Mouse (Mus musculus): ENCODE data around the gene 9930104L06Rik.

9930104L06Rik gene

DNA sequence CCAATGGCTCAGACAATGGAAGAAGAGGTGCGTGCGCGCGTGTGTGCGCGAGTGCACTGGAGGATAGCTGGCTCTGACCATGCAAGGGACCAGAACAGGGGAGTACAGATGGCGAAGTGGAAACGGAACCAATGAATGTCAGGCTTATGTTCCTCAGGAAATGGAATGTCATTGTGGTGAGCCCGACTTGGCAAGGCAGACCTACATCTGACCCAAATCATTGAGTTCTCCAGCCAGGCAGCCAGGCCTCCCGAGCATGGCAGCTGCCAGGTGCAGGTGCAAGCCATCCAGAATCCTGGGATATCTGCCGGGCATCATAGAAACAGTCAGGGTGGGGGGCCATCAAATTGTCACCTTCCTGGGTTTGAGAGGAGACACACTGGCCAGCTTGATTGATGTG, 24.1 kb downstream of the 9930104L06Rik start:
- DNase-seq: no peak

DNA sequence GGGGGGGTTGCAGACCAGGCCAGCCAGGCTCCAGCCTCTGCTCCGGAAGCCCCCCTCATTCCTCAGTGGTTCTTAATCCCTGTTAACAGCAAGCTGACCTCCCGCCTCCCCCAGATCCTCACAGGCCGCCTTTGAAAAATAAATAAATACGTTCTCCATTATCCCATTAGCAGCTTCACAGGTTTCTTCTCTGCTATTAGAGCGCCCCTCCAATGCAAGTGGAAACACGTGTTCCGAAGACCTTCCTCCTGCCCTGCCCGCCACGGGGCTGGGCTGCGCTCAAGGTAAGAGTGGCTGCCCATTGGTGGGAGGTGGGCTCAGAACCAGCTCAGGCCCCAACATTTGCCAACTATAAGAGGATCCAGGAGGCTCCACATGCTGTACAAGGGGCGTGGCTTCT, 25.7 kb downstream of the 9930104L06Rik start:
- no peak for DNase-seq

DNA sequence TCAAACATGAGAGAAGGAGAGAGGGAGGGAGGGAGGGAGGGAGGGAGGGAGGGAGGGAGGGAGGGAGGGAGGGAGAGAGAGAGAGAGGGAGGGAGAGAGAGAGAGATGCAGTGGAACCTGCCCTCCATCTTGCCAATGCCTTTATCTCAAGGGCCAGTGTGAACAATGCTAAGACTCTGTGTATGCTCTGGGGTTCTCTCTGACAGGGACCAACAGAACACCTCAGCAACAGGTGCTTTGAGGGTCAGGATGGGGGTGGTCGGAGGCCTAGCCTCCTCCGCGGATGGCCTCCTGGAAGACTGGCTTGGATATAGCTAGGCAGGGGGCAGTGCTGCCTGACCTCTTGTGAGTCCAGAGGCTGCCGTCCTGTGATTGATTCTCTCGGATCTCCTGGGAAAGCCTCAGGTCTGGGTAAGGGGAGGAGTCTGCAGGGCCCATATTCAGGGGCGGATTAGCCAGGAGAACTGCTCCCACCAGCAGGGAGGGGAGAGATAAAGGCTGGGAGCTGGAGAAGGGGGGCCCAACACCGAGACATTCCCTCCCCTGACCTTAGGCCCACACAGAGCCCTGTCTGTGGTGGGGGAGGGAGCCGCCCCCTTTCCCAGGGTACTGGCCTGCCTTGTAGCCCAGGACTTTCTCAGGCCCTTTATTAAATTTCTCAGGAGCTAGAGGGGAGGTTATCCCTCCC, 28.2 kb downstream of the 9930104L06Rik start:
- no peak for DNase-seq

DNA sequence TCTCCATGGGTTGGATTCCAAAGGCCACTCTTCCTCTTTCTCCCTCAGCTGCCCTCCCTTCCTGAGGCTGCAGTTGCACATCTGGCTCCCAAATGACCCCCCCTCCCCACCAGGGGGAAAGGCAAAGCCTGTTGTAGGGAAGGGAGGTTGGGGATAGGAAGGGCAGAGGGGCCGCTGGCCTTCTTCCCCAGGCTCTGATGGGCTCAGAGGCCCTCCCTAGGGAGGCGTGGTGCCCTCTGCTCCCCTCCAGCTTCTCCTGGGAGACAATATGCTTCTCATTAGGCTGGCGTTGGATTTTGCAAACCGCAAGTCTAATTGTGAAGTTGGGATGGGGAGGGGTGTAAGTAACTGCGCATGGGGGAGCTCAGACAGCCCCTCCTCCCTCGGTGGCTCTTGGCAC, 31.9 kb downstream of the 9930104L06Rik start:
- no peak for DNase-seq

DNA sequence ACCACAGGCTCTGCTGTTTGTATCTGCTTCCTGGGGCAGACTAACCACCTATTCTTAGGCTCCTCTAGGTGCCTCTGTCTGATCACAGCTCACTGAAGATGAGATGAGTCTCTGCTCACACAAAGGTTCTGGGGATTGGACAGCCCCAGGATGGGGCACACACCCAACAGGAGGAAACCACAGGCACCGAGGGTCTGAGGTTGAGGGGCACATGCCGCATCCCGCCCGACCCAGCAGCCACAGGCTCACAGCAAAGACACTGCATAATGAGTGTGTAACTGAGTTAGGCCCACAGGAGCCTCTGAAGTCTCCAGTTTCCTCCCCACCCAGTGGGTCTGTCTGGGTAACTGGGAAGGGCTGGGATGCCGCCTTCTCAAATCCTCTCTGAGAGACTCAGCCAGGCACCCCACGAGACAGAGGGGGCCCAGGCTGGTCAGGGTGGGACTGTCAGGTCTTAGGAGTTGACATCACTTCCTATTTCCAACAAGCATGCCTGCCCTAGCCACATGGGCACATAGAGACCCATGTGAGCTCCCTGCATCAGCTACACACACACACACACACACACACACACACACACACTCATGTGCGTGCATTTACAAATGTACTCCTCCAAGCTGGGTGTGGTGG, 32.5 kb downstream of the 9930104L06Rik start:
- no peak for DNase-seq

DNA sequence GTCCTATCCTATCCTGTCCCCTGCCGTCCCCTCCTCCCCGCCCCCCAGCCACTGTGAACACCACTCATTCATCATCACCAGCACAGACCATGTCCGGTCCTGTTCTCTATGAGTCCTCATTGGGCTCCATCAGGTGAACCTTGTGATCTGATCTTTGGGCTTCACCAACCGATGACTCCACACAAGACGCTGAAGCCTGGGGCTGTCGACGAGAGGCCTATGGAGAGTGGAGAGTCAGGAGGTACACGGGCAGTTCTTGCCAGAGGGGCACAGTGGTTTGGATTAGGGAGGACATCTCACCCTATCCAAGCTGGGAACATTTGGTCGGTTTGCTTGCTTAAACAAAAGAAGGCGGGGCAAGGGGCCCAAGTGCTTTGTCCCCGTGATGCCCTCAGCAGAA, 33.3 kb downstream of the 9930104L06Rik start:
- DNase-seq: no peak

DNA sequence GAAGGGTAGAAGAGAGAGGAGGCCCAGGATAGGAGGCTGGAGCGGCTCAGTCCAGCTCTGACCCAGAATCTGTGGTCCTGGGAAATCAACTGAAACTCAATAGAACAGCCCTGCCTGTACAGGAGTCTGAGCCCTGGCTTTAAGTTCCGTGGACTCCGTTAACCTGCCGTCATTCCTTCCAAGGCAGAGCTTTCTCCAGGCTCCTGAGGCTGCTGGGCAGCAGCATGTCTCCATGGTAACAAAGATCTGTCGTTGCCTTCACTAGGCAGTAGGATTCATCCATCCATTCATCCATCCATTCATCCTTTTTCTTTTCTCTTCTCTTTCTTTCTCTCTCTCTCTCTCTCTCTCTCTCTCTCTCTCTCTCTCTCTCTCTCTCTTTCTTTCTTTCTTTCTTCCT, 33.8 kb downstream of the 9930104L06Rik start:
- DNase-seq: no peak

DNA sequence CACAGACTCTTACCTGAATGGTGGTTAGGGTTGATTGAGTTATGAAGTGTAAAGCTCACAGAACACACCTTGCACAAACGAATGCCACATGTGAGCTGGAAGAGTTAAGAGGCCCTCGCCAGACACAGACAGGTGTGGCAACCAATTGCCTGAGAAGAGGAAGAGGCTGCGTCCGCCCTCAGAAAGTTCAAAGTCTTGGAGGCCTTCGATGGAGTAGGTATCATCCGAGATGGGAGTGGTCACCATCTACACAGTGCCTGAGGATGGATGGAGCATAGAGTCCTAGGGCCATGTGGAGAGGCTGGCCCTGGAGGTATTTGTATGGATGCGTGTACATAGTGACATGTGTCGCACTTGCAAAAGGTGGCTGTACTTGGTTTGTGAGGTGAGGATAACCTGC, 34.2 kb downstream of the 9930104L06Rik start:
- no peak for DNase-seq

DNA sequence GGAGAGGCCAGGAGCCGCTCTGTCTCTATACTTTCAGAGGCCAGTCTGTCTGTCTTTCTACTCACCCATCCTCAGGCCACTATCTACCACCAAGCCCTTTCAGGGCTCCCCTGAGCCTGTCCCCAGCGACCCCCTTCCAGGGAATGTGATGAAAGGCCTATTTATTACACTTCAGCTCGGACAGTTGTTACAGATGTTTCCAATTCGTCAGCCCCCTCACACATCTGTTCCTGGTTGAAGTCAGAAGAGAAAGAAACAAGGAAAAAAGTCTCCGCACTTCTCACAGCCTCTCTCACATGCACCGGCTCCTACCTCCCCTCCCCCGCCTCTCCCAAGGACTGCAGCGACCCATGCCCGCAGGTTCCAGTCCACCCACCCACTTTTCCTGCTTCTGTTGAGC, 35.5 kb downstream of the 9930104L06Rik start:
- no peak for DNase-seq

DNA sequence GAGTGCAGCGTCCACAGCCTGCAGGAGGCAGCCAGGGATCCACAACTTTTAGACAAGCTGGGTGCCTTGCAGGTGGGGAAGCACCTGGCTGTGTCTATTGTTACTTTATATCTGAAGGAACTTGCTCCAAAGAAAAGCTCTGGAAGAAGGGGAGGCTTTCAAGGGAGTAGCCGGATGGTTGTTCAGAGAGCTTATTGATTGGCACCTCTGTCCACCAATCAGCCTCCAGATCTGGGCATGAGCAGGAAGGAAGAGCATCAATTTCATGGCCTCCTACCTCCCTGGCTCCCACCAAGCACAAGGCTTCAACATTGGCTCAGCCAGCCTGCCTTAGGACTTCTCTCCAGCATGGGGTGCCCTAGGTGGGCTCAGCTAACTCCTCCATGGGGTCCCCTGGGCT, 36.4 kb downstream of the 9930104L06Rik start:
- no peak for DNase-seq

DNA sequence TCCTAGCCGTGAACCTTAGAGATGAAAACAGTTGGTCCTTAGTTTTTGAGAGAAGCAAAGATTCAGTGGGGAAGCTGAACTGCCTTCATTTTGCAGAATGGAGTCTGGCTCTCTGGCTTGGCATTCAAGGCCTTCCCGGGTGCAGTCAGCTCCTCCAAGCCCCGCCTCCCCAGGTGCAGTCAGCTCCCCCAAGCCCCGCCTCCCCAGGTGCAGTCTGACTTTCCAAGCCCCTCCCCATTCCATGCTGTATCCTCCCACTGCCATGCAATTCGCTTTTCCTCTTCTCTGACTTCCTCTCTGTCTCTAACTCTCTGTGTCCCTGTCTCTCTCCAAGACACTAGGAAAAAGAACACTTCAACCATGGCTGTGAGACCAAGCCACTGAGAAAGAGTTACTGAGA, 41.4 kb downstream of the 9930104L06Rik start:
- DNase-seq: peak; percentile 54

DNA sequence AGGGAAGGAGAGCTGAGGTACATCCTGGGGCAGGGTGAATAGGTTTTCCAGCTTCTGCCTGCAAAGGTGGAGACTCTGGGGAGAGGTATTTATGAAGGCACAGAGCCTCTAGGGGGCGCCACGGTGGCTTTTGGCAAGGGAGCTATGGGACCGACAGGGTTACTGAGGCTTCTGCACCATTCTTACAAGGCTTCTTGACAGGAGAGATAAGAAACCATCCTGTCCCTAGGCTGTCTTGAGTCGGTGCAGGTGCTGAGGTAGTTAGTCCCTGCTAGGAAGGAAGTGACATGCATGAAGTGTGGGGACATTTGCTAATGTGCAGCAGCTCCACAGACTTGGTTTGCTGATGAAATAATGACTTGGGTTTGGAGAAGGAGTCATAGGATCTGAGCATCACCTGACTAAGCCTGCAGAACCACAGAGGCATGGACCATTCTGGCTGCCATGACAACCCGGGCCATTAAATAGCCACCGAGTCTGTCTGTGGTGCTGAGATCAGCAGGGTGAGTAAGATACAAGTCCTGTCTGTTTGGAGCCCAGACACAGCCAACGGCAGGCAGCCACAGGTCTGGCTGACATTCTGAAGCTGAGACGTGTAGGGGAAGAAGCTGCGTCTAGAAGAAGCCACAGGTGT, 47.2 kb downstream of the 9930104L06Rik start:
- no peak for DNase-seq

DNA sequence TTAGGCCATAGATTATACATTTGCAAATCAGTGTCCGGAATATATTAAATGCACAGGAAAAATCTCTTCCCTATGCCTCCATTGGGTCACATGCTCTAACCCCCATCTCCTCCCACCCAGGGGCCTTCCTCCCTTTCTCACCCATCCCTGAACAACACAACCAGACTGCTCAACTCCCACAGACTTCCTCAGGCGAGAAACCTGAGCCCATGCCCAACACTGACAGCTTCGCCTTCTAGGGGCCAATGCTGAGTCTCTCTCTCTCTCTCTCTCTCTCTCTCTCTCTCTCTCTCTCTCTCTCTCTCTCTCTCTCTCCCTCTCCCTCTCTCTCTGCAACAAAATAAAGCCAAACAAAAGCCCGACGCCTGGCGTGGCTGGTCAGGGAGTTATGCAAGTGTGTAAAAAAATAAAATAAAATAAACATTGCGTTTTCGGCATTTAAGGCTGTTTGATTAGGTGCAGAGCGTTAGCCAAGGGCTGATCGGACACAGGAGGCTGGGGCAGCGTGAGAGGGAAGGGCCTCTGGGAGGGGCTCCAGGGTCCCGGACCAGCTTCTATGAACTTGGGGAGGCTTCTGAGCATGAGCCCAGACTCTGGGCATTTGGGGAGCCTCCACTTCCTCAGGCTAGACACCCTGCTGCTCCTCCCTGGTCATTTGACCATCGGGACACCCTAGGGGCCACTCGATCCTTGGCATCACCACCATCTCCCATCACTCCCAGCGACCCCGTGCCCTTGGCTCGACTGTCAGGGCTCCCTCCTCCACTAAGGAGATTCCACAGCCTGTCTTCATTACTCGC, 48.2 kb downstream of the 9930104L06Rik start:
- no peak for DNase-seq

DNA sequence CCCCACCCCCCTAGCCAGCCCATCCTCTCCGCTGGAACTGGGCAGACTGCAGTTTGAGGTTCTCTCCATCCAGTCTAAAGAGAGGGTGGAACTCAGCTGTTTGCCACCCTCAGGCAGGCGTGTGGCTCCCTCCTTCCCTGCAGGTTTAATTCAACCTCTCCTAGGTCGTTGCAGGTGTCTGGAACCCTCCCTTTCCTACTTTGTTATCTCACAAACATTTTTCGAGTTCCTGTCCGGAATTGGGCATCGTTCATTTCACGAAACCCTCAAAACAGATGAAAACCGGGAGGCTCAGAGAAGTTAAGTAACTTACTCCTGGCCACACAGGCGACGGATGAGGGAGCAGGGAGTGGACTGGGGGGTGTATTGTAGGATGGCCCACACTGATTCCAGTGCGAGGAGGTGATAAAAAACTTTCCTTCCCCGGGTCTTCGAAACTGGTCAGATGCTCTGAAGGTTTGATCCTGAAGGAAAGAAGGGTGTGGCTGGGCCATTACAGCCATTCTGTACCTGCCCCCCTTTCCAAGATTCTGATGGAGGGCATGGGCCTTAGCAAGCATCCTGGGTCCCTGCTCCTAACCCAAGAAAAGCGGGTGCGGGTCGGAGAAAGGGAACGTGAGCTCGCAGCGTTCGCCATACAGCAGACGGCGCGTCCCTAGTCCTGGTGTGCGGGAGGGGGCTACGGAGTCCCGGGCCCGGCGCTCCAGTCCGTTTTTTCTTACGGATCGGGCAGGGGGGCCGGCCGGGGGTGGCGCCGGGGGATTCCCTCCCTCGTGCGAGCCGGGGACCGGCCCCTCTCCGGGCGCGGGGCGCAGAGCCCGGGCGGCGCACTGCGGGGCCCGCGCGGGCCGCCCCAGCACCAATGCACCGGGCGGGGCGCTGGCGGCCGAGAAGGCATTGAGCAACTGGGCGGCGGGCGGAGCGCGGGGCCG, 49.1 kb downstream of the 9930104L06Rik start, which contains the start of gene Rspo1:
Rspo1 (plus strand) TSS at position 760 of the 932 bp plus-strand sequence.
- DNase-seq: peak; percentile 20

DNA sequence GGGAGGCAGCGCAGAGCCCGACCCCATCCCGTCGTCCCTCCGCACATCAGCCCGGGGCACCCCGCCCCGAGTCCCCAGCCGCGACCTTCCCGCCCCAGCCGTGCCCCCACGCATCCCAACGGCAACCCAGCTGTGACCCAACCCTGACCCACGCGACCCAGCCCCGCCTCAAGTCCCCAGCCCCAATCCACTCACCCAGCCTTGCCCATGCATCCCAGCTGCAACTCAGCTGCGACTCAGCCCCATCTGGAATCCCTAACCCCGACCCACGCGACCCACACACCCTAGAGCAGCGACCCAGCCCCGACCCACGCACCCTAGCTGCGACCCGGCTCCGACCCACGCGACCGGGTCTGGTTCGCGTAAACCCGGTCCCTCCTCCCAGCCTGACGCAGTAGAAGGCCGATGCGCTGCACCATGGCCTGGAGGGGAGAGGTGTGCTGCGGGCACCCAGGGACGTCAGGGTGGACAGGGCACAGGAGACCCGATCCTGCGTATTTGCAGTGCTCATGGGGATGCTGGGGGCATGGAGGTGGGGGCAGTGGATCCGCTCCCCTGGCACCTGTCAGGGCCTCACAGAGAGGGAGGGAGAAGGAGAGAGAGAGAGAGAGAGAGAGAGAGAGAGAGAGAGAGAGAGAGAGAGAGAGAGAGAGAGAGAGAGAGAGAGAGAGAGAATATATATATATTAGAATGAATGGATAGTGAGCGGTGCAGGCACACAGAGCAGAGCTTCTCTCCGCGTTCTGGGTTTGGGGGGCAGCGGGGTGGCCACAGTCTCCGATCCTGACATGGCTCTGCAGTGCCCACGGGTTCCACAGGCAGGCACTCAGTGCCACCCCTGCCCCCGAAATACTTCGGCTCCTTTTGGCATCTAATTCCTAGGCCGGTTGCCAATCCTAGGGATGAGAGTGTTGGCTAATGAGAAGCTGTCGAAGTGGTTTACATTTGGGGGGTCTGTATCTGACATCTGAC, 50.2 kb downstream of the 9930104L06Rik start:
- no peak for DNase-seq

DNA sequence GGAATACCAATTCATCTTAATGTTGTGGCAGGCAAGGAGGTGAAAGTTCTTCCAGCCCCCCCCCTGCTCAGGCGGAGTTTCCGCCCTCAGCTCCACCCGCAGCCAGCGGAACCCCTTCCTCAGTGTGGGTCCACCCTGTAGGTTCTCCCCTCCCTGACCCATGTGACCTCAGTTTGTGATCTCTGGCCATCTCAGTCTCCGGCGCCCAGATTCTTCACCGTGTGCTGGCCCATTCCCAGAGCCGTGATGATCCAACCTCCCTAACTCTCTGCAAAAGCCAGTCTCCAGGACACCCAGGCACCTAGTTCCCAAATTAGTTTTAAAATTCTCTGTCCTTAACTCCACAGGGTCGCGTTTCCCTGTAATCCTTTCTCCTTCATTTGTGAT, 50.9 kb downstream of the 9930104L06Rik start:
- no peak for DNase-seq

DNA sequence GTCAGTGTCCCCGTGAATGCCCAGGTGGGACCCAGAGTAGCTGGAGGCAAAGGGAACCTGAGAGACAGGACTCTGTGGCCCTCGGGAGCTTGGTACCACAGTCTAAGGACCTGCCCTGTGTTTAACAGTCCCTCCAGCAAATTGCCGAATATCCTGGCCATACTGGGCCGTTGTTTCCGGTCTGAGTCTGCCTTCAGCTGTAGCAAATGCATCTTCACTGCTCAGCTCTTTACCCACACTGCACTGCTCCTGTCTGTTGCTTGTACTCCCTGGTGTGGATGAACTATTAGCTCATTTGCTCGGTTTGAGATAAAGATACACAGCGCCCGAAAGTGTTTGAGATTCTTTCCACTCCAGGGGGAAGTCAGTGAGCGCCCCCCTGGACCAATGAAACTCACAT, 51.5 kb downstream of the 9930104L06Rik start:
- no peak for DNase-seq

DNA sequence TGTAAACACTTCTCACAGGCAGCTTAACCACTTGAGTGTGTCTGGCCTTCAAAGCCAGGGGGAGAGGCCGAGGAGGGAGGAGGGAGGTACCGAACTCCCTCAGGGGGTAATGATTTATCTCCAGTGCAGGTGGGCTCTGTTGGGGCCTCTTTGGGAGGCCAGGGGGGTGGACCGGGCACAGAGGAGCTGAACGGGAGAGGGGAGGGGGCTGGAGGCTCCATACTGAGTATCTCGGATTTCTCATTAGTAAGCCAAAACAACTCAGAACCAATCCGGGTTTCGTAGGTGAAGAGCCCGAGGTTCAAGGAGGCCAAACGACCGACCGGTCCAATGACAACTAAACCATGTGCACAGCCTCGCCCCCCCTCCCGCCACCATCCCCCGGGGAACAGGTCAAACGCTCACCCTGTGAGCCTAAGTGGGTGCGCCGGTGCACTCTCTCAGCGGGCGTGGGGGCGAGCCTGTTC, 53.0 kb downstream of the 9930104L06Rik start:
- no peak for DNase-seq

DNA sequence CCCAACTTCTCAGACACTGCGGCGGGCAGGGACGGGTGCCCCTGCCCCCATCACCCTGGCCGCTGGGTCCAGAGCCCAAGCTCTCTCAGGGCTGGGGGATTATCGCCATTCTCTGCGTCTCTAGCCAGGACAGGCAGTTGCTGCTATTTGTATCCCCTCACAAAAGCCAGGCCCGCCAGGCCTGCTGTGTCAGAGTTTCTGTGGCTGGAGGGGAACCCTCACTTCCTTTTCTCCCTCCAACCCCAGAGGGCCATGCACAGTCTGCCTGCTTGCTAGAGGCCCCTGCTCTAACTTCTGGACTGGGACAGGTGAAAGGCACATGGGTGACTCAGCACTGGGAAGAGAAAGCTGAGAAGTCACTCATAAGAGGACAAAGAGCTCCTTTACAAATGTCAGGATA, 53.5 kb downstream of the 9930104L06Rik start:
- no peak for DNase-seq
